Mouse (Mus musculus) thymus, postnatal 14 days (tissue): Measurements from ENCODE around the gene Trib3.
A peak's percentile ranks its signal among the peaks of the same experiment; 100 is the strongest.

Experiments used
- DNase-seq: peaks from one replicate; pipeline ENCODE4 v3.0.0; 2021

Gene Trib3

DNA sequence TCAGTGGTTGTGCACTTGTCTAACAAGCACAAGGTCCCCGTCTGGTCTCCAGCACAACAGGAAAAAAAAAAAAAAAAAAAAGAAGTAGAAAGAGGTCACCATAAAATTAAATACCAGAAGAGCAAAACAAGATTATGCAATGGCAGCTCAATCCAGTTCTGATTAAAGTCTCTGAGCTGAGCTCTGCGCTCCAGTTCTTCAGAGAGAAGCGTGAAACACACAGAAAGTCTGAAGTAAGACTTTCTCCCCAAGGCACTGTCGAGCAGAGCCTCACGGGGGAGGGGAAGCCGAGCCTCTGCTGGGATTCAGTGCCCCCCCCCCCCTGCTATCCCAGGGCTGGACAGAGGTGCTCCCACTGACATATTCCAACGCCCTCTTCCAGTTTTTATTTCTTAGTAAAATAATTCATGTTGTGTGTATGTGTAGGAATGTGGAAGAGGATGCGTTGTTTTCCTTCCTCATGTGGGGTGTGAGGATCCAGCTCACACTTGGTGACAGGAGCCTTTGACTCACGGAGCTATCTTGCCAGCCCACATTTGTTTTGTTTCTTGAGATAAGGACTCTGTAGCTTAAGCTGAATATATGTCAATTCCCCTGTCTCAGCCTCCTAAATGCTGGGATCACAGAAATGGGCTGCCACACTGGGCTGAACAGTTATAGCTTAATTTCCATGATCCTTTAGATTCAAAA, 3.1 kb upstream of the Trib3 start:
- DNase-seq, result no peak

DNA sequence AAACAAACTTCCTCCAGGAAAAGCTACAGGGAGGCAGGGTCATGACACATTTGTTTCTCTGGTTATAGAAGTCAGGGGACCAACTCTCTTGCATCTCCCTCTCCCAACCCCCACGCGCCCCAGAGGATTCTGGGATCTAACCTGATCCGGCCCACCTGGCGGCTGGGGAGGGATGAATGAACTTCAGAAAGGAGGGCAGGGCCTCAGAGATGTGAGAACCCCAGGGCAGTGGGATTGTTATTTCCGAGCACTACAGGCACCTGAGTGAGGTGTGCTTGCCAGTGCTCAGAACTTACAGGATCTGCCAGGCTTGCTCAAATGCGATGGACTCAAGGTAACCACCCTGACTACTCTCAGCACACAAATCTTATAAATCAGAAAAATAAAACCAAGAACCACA, 1.6 kb upstream of the Trib3 start:
- DNase-seq, result no peak

DNA sequence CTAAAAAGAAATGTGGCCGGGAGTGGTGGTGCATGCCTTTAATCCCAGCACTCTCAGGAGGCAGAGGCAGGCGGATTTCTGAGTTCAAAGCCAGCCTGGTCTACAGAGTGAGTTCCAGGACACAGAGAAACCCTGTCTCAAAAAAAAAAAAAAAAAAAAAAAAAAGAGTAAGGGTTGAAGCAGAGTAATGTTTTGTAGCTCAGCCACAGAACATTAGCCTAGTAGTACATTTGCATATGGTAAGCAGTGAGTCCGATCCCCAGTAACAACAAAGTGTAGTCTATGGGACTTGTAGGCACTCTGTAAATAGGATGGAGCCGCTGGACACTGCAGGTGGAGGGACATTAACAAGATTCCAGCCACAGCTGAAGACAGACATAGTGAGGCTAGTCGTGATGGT, 1.1 kb upstream of the Trib3 start:
- DNase-seq, result no peak

DNA sequence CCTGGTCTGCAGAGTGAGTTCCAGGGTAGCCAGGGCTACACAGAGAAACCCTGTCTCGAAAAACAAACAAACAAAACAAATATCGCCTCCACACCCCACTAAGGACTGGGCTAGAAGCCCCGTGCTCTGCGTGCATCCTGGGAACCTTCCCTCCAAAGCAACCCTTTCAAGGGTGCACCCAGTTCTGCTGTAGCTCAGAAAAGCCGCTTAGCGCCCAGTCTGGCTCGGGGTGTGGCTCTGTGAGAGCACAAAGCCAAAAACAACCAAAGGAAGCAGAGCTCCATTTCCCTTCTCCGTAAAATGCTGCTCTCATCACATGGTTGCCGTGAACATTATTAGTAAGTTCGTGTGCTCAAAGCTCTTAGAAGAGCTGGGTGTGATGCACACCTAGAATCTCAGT, 529 bp upstream of the Trib3 start:
- DNase-seq, result peak; percentile 42

DNA sequence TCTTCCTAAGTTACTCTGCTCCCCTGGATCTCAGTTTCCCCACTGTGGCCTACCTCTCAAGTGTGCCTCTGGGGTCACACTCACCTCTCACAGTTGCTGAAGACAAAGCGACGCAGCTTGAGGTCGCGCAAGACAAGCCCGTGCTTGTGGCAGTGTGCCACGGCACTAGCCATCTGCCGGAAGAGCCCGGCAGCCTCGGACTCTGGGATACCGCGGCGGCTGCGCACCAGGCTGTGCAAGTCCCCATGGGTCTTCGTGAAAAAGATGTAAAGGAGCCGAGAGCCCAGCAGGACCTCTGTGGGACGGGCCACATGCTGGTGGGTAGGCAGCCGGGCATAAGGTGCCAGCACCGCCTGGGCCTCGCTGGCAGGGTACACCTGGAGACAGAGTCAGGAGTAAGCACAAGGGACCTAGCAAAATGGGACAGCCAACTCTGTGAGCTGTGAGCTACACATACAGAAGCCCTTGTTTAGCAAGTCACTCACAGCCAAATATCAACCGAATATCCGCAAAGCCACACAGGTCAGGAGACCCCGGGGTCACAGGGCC, 4.1 kb downstream of the Trib3 start:
- no peak for DNase-seq

DNA sequence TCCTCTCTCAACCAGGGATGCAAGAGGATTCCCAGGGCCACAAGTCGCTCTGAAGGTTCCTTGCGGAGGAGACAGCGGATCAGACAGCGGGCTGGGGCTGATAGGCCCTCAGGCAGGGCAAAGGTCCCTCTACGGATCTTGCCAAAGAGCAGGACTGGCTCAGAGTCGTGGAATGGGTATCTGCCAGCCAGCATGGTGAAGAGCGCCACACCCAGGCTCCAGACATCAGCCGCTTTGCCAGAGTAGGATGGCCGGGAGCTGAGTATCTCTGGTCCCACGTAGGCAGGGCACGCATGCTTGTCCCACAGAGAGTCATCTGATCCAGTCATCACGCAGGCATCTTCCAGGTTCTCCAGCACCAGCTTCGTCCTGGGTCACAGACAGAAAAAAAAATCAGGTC, 5.5 kb downstream of the Trib3 start:
- DNase-seq, result no peak

DNA sequence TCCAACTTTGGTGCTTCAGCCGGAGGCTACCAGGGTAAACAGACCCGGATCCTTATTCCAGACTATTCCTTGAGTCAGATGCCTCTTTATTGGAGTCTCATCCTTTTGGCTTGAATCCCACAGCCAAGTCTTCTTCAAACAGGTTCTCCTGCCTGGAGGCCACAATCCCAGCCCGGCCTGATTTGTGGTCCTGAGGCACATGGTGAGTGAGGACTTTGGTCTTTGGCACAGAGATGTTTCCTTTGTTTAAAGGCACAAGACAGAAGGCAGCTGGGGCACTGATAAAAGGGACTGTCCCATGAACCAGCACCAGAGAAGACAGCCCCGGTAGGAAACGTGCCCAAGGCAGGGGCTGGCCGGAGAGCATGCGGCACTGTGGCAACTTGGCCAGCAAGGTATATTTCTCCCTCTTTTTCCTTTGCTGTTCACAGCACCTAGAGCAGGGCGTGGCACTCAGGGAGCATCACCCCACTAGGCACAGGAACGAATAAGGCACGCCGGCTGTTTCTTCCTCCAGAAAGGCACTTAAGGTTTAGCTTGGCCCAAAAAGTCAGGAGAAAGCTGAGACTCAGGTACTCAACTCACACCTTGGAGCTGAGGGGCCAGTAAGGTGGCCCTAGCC, 6.1 kb downstream of the Trib3 start:
- DNase-seq, result no peak

DNA sequence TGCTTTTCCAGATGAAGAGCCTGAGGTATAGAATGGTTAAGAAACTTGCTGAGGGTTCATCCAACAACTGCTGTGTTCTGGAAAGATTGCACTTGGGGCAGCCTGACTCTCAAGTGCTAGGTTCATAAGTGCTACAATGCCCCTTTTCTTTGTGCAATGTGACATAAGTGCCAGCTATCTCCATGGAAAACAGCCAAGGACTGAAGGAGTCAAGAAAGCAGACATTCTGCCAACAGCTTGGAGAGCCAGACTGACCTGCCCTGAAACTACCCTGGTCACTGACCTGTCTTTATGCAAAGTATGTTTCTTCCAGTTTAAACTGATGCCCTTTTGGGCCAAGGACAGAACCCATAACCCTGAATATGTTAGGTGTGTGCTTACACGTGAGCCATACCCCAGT, 7.0 kb downstream of the Trib3 start:
- no peak for DNase-seq

DNA sequence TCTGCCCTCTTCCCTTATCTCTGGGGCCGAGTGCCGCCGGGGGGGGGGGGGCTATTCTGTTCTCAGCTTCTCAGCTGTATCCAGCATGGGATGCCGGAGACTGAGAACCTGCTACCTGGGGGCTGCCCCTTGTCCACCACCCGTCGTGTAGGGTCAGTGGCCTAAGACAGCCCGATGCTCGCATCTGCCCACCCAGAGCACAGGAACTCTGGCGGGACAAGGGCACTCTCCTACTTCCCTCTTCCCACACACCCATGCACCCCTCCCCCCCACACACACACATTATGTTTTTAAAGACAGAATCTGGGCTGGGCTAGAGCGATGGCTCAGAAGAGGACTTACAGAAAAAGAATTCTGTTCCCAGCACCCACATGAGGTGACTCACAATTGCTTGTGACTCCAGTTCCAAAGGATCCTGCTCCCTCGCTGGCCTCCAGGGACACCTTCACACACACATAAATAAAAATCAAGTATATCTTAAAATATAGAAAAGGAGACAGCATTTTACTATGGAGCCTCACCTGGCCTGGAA, 8.5 kb downstream of the Trib3 start:
- no peak for DNase-seq

DNA sequence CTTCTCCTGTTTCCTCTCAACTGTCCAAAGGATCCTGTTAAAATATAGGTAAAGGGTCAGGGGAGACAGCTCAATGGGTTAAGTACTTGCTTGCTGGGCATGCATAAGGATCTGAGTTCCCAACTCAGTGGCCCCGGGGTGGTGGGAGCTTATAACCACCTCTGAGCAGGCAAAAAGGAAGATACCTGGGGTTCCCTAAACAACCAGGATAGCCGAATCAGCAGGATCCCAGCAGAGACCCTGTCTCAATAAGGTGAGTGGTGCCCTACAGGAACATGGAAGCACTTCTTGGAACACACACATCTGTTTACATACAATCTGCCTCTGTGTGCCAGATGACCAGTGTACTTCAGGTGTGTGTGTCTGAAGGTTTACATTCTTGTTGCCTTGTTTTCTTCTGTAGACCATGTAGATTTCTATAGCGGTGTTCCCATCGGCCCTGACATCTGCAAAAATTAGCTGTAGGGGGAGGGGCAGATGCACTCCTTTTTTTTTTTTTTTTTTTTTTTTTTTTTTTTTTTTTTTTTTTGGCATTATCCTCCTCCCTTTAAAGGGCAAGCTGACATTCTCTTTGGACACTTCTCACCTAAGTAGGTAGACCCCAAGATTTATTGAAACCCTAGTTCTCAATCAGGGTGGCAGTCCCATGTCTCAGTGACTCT, 10.4 kb downstream of the Trib3 start:
- no peak for DNase-seq

DNA sequence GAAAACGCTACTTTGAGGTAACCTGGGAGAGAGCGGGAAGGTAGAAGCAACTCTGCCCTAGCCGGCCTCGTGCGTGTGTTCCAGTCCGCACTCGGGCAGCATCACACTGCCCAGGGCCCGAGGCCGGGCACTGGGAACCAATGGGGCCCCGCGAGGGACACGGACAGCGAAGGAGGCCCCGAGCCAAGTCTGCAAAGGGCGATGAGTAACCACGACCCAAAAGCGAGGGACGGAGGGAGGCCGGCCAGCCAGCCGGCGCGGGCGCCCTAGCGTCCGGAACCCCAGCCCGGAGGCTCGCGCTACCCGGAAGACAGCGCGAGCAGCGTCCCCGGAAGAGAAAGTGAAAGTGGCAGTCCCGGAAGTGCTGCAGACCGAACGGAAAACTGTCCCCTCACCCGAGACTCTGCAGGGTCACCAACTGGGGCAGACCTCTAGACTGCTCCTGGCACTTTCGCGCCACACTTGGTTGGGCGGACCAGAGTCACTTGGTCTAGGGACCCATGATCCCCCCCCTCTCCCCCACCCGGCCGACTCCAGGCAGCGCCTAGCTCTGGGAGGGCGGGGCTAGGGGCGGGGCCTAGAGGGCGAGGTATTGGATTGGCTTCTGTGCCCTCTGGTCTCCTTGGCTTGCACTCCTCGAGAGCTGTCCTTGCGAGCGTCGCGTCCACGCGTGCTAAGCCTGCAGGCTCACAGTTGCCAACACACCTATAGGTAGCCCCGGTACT, 11.6 kb downstream of the Trib3 start, which contains the start of gene Rbck1:
Gene Rbck1 (minus strand): TSS at position 553 of the 725 bp plus-strand sequence.
- peak; percentile 87 for DNase-seq

DNA sequence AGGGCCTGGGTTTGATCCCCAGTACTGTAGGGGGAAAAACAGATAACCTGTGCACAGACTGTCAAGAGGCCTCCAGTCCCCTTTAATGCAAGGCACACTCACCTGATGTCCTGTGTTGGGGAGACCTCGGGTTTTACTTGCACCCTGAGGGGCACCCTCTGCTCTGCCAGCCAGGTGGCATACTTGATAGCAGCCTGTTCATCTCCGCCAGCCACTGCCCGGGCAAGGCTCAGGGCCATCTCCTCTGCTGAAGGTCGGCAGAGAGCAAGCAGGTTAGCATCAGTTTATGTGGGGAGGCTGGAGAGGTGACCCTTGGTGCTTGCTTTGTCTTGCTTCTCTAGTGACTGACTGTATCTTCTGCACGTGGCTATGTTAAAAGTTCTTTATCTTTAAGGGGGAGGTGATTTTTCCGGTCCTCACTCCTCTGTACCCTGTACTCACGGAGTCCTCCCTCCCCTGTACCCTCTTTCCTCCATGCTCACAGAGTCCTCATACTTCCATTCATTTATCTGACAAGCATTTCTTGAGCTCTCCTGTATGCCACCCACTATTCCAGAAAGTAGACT, 12.9 kb downstream of the Trib3 start:
- DNase-seq, result no peak

DNA sequence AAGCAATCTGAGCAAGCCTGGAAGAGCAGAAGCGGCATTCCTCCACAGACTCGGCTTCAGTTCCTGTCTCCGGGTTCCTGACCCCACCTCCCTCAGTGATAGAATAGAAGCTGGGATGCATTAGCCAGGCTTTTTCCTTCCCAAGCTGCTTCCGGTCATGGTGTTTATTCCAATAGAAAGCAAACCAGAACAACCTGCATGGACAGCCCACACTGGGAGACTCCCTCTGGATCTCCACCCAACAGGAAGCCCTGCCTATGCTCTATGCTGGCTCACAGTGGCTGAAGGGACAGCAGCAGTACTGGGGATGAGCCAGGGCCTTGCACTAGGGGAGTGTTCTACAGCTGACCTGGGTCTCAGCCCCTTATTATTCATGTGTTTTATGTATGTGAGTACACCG, 15.9 kb downstream of the Trib3 start:
- DNase-seq, result no peak

DNA sequence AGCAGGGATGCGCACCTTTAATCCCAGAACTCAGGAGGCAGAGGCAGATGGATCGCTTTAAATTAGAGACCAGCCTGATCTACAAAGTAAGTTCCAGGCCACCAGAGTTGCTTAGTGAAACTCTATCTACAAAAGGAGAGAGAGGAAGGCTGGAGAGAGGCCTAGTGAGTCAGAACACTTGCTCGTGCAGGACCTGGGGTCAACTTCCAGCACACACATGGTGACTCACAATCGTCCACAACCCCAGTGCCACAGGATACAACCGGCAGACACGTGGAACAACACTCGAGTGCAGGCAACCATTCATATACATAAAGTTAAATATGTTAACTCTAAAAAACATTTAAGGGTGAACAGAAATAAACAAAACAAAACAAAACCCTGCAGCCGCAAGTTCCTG, 17.2 kb downstream of the Trib3 start:
- no peak for DNase-seq

DNA sequence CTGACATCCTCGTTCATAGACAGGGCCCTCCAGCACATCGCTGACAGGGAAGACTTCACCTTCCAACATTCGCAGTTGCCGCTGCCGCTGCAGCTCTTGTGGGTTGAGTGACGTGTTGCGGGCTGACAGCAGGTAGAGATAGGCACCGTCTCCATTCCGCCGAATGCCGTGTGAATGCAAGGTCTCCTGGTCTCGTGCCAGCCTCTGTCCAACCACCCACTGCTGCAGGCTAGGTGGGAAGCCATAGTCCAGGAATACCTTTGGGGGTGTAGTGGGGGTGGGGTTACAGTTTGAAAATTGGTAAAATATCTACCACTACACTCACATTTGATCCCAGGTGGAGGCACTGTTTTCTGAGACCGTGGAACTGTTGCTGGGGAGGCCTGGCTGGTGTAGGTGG, 17.7 kb downstream of the Trib3 start:
- no peak for DNase-seq

DNA sequence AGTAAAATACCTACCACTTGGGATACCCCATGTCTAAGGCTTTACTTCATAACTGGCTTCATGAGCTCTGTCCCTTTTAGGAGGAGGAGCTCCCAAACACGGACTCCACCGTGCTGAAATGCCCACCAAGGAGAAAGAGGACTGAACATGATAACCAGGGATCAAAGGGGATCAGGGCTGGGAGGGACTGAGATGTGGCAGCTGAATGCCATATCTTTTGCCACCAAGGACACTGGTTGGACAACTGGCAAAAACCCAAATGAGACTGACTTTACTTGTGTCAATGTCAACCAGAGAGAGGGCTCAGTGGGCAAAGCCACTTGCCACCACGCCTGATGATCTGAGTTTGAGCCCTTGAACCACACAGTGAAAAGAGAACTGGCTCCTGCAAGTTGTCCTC, 19.0 kb downstream of the Trib3 start:
- no peak for DNase-seq

DNA sequence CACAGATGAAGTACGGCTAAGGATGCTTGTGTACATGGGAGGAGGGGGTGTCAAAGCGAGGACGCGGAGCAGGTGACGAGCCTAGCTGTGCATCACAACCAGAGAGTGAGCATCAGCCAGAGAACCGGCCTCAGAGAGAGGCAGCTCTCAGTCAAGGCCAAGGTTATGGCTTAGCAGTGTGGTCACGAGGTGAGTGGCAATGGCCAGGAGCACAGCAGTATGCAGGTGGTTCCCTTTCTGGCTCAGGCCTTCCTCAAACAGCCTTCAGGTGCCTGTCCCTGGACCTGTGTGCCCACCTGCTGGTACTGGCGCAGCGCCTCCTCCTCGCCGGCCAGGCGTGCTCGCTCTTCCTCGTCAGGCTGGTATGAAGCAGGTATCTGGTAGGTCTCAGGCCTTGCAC, 19.9 kb downstream of the Trib3 start:
- no peak for DNase-seq

DNA sequence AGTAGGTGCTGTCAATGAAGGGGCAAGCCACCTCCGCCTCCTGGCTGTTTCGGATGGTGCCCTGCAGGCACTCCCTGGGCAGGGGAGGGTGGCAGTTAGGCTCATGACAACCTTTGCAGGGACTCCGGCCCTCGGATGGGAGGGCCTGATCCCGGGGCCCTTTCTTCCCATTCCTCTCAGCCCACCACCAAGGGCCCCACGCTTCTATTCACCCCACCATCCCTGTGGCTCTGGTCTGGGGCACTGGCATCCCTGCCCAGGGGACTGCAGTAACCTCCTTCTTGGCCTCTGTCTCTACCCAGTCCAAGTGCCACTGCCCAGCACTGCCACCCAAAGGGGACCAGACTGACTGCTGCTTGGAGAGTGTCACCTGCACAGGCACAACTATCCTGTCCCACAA, 21.6 kb downstream of the Trib3 start:
- no peak for DNase-seq

DNA sequence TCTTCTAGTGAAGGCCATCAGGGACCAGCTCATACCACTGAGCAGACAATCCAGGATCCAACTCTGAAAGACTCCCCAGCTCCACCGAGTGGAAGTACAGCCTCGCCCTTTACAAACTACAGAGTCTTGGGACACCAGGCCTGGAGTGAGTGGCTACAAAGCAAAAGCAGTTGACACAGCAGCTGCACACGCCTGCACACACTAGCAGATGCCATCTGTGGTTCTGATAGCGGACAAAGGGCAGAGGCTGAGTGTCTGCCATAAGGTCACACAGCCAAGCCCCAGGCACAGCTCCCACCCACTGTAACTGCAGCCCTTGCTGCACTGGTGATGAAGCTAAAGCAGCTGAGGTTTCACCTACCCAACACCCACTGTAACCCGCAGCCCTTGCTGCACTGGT, 22.3 kb downstream of the Trib3 start:
- no peak for DNase-seq

DNA sequence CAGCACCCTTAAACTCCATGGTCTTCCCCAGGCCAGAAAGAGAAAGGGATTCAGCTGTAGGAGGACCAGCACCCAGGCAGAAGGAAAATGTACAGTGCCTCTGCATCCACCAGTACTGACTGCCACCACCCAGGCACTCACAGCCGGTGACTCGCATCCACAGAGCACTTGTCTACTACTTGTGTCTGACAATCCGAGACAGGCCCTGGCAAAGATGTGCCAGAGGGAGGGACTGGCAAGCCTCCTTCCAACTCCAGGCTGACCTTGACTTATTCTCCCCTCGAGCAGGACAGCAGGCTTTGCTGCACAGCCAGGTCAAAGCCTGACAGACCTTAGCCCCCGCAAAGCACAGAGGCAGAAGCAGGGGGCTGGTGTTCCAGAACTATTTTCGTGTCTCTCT, 26.8 kb downstream of the Trib3 start:
- DNase-seq, result no peak

DNA sequence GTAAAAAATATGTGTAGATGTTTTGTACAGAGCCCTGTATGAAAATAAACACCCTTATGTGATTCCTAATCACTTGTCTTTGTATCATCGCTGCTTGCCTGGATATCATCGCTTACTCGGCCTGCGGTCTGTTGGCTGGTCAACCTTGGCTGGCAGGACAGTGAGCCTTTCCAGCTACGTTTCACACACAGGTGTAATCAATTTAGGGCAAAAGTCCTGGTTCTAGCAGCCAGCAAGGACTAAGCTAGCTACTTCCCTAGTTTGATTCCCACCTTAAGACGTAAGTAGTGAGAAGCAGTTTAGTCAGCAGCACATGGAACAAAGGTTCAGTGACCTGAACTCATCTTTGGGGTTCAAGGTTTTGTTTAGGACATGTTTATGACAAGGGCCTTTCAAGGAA, 29.9 kb downstream of the Trib3 start:
- no peak for DNase-seq

DNA sequence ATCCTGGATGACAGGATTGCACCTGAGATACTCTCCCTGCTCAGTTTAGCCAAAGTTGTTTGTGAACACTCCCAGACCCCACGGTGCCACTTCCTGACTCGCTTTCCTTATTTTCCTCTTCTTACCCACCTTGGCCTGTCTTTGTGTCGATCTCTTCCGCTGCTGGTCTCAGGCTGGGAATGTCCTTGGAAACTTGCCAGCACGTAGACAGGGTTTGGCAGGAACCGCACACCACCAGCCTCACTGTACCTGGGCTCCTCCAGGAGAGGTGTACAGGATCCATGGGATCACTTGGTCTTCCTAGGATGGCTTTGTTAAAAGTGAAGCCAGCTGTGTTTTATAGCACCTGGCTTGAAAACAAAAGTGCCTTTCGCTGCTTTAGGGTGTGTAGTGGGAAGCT, 30.8 kb downstream of the Trib3 start:
- DNase-seq, result no peak

DNA sequence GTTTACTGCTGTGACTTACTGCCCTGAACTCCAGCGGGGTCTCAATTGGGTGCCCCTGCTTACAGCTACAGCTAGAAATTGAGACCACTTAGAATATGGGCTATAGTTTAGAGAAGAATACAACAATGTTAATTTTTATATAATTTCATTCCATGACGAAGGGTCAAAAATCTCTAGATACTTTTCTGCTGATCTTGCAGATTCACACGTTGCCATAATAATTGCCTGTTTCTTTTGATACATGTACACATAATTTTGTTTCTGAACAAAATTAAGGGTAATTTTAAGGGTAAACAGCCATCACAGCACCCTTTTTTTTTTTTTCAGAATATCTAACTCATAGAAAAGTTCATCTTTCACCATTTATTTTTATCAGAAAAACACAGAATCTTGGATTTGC, 36.6 kb downstream of the Trib3 start:
- DNase-seq, result no peak
